Mouse (Mus musculus) spleen, adult 2 months (tissue): ENCODE measurements around the gene Trim25.

ENCODE experiments used
- CTCF ChIP-seq: fragments of 200-500 bp; IDR thresholded peaks from 2 replicates; pipeline ENCODE4 v1.5.1; 2011; ENCODE audit warnings: mild to moderate bottlenecking, inconsistent platforms; ENCODE audit not compliant: insufficient read depth, insufficient read length, insufficient replicate concordance; ENCODE audit errors: extremely low read depth
- POLR2A ChIP-seq: fragments of 200-500 bp; IDR thresholded peaks from 2 replicates; pipeline ENCODE4 v1.6.1; 2011; ENCODE audit warnings: low read depth, low read length, inconsistent platforms

- TF ChIP-seq POLR2A (no peak), CTCF (no peak)
These were observed 2.7 kb upstream of the Trim25 start for GRCm38 (mm10) chr11:88996427-88996826.
